11 mouse cellular contexts compared by ENCODE assay signal in genomic region chr4:100922816-100923554, GRCm38 (mm10).
DNase-seq lines count a peak whose midpoint lies in the region.
"Had no signal": no experiment of that assay in that cellular context is flagged by ENCODE, and none has a peak within 500 bp of the region (broad histone marks: within the 10 kb centered on the region; RNA-seq: fewer than 3 reads in every experiment).

No protein-coding gene starts in this region.

- peak; percentile 9 for DNase-seq in adrenal gland, postnatal 10 days
- no peak for DNase-seq in adrenal gland, adult 18-20 months (ENCODE audit: low spot score in 2 of 2)
- DNase-seq in forelimb bud, embryonic 11.5 days (ENCODE audit: low read depth, low spot score) = peak; percentile 52
- DNase-seq in kidney, postnatal 25 days = peak; percentile 65 to 73
- peak; percentile 75 for DNase-seq in lung, postnatal 10 days
- no peak for DNase-seq in adipocyte (ENCODE audit: low spot score)
- no peak for DNase-seq in adrenal gland, adult 8-10 months
- no peak for DNase-seq in urinary bladder, postnatal 25 days (ENCODE audit: low spot score)
- DNase-seq: heart, postnatal 4 days; liver, postnatal 0 days; thymus, postnatal 4 days had no signal

Comparison
In these comparisons a context has a peak if more than half of its experiments do, and no peak if none do; other contexts are left out.
1. DNase-seq: peak in adrenal gland, postnatal 10 days (single experiment), forelimb bud, embryonic 11.5 days (single experiment), kidney, postnatal 25 days (2 of 2) and lung, postnatal 10 days (single experiment); none in adrenal gland, adult 18-20 months (0 of 2), adipocyte (single experiment), adrenal gland, adult 8-10 months (single experiment) and urinary bladder, postnatal 25 days (single experiment).